Mouse (Mus musculus) liver, adult 2 months (tissue): ENCODE results near the gene Upk3bl.

Experiments
- CTCF ChIP-seq: fragments of 200-500 bp; IDR thresholded peaks from 2 replicates; pipeline ENCODE4 v1.5.1; 2011; ENCODE audit warnings: low read depth, low read length, control low read depth
- POLR2A ChIP-seq: fragments of 200-500 bp; IDR thresholded peaks from 2 replicates; pipeline ENCODE4 v1.6.1; 2011; ENCODE audit warnings: low read length, control low read depth; ENCODE audit not compliant: insufficient read depth; ENCODE audit errors: extremely low read depth

DNA sequence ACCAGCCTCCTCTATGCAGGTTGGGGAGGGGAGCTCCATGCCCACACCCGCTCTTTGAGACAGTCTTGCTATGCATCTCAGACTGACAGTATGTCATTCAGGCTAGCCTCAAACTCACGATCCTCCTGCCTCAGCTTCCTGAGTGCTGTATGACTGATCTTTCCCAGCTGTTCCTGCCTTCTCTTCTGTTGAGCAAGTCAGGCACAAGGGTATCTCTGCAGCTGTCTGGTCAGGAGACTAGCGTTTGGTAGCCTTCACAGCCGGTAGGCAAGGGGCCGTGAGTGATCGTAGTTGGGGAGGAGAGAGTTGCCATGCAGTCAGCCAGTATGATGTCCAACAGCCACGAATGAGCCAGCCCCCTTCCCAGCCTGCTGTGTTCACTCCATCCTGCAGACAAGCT lies 40.8 kb downstream of the Upk3bl start:
- TF ChIP-seq CTCF (no peak), POLR2A (no peak)
